Mouse (Mus musculus): ENCODE data around the gene Dynlrb2. TPM values are rescaled to one million over a fixed set of nuclear protein-coding genes. Genes with fewer than 3 reads are reported as not detected.

Dynlrb2 gene
- polyA plus RNA-seq, 1 experiment from 2014 or later: 78.6 TPM

Other genes starting within 250 kb of the Dynlrb2 start
- 6.4 and 7.3 TPM in 2 replicates for gene Cdyl2, start 228.0 kb downstream of the Dynlrb2 start, polyA plus RNA-seq (2015; fragmentation: Nextera tagmentation; extraction: Ambion mirVana)

Data from lung, embryonic 16.5 days (tissue).